Mouse (Mus musculus) embryo, embryonic 10.5 days (tissue): ENCODE results near the gene Arhgef2.

Experiments
- DNase-seq: peaks from one replicate; pipeline ENCODE4 v3.0.0-alpha.2; 2015; ENCODE audit warnings: low spot score

Gene Arhgef2

DNA sequence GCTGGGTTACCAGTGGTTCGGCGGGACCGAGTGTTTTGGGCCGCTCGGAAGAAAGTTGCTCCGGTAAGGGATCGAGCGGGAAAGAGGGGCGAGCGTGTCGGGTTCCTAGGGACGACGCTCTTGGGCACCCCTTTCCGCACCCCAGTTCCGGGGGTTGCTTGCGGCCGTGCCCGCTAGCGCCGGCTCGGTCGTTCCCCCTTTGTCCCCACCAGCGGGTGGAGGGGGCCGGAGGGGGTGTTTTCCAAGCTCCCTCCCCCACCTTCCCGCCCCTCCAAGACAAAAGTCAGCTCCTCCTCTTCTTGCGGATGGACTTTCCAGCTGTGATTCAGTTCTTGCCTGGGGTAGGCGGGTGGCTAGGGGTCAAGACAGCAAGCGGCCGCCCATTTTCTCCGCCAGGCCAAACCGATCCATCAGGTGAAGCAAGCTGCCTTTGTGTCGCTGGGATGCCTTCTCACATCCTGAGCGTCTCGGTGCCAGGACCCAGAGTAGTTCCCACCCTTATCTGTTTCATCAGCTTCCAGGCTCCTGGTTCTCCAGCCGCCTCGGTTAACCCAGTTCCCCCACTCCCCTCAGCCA lies 15.9 kb downstream of the Arhgef2 start:
- peak; percentile 83 for DNase-seq

DNA sequence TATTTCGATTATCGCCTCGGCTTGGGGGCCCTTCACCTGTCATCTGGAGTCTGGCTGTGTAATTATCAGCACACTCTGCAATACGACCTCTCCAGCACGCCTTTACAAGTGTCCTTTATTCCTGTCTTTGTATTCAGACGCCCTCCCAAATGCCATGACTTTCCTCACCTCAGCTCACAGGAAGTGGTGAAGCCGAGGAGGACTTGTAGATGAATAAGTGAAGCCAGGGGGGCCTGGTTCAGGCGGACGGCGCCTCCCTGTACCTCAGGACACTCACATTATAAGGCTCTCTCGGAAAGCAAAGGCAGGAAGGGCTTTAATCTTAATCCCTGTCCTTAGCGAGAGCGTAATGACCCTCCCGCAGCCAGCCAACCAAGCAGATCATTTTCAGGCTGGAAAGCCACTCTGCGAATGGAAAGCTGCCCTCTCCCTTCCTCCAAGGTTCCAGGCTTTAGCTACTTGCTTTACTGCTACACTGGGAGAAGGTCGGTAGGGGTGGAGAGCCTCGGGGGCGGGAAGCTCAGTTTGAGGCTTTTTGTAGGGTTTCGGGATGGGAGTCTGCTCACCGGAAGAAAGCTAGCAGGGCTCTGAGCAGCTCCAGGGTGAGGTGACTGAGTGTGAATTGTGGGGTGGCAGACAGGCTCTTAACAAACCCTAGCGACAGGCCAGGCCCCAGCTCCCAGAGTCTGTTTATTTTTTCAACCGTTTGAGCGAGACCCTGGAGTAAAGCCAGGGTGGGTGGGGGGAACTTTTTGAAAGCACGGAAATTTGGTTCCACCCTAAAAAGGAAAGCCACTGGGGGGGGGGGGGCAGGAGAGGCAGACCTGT lies 16.6 kb downstream of the Arhgef2 start:
- DNase-seq = peak; percentile 67

DNA sequence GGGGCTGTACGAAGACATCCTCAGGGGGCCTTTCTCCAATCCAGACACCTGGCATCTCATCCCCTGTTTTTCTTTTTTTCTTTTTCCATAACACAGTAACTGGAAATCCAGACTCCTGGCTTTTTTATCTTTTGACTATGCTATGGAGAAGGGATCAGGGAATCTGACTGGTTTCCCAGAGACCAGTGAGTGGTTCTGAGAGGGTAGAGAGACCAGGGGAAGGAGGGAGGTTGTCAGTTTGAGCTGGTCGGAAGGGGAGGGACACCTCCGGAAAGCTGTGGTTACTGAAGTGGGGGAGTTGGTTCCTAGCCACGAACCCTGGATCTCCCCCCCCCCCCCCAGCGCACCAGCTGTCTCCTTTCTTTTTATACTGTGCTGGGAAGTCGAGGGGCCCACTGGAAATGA lies 17.2 kb downstream of the Arhgef2 start:
- DNase-seq = peak; percentile 54

DNA sequence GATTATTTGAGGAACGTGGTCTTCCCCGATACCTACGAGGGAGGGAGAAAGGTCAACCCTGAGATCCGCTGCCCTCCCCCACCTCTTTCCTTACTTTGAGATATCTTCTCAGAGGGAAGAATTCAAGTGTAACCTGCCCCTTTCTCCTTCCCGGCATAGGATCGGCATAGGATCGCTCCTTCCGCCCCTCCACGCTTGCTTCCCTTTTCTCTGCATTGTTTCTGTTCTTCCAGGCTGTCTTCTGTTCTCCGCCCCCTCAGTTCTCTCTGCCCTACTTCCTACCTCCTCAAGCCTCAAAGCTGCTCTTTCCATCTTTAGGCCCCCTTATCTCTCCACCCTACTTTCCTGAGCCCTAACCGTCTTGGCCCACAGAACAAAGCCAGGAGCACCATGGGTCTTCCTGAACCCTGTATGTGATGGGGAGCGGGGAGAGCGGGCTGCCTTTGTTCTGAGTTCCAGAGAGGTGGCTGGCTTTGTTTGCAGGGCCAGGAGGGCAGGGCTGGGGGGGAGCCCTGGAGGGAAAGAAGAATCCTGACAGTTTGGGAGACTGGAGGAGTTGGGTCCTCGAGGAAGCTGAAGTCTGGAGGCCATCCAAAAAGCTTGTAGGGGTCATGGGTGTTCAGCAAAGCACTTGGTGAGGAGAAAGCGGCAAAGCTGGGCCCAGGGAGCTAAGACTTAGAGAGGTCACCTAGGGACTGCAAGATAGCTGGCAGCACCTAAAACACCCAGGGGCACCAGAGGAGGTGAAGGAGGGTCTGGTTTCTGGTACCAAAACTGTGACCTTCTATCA lies 17.8 kb downstream of the Arhgef2 start:
- peak; percentile 56 for DNase-seq

DNA sequence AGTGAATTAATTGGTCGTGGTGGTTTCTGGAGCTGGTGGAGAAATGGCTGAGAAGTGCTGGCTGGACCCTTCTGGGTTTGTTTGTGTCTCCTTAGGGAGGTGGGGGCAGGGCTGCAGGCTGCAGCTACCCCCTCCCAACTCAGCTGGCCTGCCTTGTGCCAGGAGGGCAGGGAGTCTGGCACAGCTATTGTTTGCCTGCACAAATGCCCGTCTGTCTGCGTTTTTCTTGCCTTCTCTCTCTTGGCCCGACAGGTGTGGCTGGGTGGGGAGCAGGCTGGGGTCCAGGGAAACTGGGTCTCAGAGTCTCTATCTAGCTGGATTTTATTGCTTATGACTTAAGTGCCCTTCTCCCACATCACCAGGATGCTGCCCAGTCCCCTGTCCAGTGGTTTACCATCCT lies 18.6 kb downstream of the Arhgef2 start:
- no peak for DNase-seq

DNA sequence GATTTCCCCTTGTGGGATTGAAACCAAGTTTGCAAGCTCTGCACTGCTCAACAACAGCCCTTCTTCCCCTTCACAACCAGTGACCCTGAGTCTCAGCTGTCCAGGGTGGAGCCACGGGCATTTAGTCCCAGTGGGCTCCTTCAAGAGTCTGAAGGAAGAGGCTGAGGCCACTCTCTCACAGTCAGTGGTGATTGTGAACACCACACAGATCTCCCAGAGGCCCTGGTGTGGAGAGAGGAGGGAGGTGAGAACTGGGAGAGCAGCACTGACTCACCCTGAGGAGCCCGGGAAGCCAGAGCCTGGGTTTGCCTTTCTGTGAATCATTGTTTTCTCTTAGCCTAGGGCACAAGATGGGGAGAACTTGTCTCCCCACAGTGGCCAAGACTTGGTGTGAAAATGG lies 19.2 kb downstream of the Arhgef2 start:
- no peak for DNase-seq

DNA sequence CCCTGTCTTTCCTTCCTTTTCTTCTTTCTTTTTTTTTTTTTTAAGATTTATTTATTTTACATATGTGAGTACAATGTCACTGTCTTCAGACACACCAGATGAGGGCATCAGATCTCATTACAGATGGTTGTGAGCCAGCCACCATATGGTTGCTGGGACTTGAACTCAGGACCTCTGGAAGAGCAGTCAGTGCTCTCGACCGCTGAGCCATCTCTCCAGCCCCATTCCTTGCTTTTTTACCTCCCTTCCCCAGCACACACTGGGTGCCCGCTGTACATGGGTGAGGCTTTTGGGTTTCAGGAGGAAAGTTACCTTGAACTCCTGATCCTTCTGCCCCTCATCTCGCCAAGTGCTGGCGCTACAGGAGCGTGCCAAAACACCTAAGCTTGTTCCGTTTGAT lies 19.8 kb downstream of the Arhgef2 start:
- DNase-seq = no peak

DNA sequence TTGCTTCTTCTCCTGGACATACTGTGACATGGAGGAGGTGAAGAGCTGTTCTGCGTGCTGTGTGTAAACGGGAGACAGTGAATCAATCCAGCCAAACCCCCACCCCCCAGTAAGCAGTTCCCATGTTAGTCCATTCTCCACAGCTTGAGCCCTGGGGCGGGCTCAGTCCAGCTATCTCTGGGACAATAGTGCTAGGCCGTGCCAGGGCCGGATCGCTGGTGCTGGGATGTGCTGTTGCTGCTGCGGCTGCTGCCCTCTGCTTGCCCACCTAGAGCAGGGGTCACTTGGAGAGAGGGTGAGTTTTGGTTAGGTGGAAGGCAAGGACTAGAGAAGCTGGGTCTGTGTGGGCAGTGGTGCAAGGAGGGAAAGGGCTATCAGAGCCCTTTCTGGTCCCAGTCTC lies 20.6 kb downstream of the Arhgef2 start:
- DNase-seq = no peak

DNA sequence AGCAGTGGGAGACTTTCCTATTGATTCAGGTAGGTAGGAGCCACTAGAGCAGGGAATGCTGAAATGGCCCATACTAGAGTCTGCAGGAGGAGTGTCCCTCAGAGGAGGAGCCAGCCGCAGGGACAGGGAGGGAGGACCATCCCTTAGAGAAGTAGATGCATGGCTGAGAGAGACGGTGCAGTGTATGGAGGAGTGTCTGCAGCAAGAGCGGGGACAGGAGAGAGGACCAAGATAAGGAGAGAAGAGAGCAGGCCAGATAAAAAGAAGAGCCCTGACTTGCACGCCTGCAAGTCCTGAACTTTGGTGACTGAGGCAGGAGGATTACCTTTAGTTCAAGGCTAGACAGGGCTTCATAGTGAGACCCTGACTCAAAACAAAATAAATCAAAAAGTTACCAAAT lies 21.3 kb downstream of the Arhgef2 start:
- DNase-seq = no peak

DNA sequence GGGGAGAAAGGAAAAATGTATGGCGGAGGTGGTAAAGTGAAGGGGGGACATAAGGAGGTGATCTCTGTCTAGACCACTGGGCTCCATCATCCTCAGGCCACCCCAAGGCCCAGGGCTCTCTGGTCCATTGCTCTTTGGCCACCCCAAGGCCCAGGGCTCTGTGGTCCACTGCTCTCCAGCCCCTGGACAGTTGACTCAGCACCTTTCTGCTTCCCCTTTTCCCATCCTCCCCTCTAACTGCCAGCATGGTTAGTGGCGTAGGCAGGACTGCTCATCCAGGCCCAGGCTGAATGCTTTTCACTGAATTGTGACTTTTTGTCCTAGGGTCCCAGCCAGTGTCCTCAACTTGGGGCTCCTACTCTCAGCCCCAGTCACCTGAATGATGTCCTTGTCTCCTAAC lies 21.8 kb downstream of the Arhgef2 start:
- no peak for DNase-seq

DNA sequence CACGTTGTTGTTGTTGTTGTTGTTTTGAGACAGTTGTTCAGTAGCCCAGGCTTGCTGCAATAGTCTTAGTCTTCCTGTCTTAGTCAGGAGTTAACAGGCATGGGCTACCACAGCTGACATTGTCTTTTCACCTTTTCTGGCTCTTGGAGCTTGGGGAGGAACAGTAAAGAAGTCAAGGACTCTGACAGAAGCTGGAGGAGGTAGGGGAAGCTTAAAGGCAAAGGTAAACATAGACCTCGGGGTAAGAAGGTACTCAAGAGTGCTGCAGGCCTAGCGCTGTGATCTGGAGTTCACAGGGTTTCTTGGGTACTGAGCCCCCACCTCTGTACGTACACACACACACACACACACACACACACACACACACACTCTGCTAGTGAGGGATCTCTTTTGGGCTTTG lies 23.0 kb downstream of the Arhgef2 start:
- no peak for DNase-seq

DNA sequence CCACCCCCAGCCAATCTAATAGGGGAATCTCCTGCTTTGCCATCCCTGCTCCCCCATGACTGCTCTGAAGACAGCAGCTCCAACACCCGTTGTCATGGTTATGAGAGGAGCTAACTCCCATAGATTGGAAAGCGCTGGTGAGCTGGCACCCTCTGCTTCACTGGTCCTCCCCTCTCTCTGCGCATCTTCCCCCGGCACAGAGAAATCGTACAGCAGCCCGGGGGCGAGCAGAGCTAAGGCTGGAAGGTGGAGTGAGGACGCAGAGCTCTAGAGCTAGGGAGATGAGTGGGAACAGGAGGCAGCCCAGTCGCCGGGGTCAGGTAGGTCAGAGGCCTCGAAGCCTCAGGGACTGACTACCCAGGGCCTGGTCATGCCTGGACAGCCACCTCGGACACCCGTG lies 23.5 kb downstream of the Arhgef2 start:
- DNase-seq = no peak

DNA sequence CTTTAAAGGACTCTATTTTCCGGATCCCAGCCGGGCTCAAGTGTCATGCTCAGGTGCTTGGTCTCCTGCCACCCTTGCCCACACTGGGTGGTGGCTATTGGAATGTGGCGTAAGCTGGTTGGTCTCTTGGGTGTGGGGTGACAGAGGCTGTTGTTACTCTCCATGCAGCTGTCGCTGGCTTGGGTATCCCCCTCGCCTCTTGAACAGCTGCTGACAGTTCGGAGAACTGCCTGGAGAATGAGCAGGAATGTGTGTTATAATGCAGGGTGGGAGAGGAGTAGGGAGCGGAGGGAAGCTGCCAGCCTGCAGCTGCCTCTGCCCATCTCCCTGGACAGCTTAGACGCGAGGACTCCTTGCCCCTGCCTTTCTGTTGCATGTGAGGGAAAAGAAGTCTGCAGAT lies 24.3 kb downstream of the Arhgef2 start:
- DNase-seq = no peak

DNA sequence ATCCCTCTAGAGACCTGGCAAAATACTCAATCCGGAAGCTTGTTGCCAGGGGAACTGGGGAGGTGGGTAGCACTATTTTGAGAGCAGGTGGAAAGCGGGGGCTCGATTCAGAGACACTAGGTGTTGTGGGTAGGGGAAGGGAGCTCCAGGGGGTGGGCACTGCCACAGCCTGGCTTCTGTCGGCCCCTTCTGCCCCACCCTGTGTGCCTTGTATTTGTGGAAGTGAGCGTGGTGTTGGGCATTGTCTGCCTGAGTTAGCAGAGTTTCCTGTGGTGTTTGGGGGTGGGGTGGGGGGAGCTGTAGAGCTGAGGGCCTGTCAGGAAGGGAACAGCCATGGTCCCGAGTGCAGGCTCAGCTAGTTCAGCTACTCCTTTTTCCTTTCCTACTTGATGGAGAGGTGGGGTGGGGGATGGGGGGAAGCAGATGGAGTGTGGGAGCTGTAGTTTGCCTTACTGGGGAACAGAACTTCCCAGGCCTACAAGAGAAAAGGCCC lies 25.1 kb downstream of the Arhgef2 start:
- no peak for DNase-seq

DNA sequence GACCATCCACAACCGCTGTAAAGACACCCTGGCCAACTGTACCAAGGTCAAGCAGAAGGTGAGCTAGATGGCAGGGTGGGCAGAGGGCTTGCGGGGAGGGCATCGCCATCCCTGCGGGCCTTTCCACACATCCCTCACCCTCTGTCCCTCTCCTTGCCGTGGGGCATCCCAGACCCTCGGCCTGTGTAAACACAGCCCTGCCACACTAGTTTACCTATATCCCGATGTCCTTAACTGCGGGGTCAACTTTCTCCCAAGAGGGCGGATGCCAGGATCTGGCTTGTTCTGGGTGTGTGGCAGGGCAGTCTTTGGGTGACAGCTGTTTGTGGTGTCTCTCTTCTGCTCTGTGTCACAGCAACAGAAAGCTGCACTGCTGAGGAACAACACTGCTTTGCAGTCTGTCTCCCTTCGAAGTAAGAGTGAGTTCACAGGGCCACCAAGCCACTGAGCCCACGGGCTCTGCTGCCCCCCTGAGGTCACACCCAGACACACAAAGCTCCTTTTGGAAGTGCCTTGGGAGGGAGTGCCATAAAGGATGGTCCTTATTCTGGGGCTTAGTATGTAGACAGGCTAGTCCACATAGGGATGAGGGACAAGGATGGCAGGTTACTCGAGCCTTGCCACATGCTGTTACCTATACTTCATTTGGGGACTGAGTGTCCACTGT lies 26.3 kb downstream of the Arhgef2 start:
- peak; percentile 53 for DNase-seq

DNA sequence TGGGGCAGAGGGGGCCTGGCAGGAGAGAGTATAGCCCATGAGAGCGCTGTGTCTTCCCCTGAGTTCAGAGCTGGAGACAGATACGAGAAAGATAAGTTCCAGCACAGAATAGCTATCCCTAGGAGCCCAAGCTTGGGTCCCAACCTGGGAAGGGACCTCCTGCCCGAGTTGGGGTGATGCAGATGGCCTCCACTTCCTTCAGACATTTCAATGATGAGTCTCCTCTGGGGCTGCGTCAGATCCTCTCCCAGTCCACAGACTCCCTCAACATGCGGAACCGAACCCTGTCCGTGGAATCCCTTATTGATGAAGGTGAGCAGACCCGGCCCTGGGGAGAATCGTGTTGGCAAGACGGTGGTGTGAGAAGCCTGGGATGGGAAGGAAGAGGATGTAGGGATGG lies 27.3 kb downstream of the Arhgef2 start:
- DNase-seq = no peak

DNA sequence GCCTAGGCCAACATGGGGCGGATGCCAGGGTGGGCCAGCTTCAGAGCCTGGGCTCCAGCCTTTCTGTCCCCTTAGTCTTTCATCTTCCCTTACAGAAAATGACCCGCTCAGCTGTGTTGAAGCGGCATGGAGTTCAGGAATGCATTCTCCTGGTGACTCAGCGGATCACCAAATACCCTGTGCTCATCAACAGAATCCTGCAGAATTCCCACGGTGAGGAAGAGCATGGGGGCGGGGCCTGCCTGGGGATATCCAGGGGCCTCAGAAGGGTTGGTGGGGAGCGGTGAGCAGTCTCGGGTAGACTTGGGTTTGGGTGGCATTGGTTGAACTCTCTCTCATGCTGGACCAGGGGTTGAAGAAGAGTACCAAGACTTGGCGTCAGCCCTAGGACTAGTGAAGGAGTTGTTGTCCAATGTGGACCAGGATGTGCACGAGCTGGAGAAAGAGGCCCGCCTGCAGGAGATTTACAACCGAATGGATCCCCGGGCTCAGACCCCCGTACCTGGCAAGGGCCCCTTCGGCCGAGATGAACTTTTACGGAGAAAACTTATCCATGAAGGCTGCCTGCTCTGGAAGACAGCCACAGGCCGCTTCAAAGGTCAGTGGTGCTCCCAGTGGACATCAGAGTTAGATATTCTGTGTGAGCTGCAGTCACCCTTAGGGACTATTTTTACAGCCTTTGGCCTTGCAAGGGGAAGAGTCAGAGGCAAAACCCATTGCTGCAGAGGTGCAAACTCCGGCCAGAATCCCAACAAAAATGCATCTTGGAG lies 29.9 kb downstream of the Arhgef2 start:
- no peak for DNase-seq

DNA sequence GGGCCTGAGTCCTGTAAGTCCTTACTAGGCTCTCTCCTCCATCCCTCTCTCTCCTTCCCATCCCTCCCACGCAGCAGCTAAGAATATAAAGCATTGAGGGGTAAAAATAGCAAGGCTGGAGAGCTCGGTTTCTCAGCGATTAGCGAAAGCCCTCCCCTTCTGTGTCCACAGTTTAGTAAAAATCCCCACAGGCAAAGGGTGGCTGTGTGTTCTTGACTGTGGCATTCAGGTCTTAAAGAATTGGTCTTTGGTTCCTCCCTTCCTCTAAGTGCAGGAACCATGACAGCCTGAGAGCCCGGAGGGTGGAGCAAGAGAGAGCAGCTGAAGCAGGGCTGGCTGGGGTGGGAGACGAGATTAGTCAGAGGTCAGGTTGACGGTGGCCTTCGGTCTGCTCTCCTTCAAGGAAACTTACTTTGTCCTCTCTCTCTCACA lies 30.8 kb downstream of the Arhgef2 start:
- no peak for DNase-seq

DNA sequence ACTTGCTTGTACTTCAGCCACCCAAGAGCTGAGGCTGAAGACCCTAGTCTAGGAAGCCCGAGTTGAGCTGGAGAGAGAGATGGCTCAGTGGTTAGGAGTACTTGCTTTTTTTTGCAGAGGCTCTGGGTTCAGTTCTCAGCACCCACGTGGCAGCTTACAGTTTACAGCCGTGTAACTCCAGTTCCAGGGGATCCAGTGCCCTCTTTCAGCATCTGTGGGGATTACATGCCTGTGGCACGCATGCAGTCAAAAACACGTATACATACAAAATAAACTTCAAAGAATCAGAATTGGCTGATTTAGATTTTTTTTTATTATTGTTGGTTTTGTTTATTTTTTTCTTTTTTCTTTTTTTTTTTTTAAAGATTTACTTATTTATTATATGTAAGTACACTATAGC lies 31.4 kb downstream of the Arhgef2 start:
- no peak for DNase-seq

DNA sequence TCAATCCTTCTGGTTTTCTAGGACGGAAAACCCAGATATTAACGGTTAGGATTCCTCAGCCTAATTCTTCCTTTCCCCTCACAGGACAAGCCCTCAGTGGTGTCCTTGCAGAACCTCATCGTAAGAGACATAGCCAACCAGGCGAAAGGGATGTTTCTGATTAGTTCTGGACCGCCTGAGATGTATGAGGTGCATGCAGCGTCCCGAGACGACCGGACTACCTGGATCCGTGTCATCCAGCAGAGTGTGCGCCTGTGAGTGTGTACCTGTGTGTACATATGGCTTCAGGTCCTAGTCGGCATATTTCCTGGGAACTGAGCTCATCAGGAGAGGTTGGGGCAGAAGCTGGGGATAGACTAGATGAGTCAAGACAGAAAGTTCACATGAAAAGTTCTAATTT lies 33.5 kb downstream of the Arhgef2 start:
- no peak for DNase-seq

DNA sequence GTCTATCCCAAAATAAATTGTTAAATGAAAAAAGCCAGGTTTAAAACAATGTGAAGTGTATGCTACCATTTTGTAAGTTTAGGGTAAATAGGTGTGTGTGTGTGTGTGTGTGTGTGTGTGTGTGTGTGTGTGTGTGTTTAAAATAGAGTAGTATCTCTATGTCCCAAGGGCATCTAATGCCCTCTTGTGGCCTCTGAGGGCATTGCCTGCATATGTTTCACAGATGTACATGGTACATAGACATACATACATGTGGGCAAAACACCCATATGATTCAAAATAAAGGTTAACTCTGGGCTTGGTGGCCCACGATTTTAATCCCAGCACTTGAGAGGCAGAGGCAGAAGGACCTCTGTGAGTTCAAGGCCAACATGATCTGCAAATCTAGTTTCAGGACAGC lies 34.9 kb downstream of the Arhgef2 start:
- DNase-seq = peak; percentile 81

DNA sequence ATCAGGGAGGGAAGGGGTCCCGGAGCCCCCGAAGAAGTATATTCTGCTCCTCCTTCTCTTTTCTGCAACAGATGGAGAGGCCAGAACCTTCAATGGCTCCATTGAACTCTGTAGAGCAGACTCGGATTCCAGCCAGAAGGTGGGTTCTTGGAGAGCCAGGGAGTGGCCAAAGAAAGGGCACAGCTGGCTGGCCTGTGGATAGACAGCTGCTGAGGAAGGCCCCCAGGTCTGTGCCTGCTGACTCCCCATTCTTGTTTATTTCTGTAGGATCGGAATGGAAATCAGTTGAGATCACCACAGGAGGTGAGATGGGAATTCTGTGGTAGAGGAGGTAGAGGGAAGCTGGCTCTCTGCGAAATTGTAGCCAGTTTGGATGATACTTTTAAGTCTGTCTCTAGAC lies 37.3 kb downstream of the Arhgef2 start:
- no peak for DNase-seq
